Mouse (Mus musculus) monocyte, adult 2 months (primary cell): ENCODE measurements around the gene Fis1.
A peak's percentile ranks its signal among the peaks of the same experiment; 100 is the strongest.

Experiments used
- DNase-seq, 2 experiments: peaks; one replicate each; pipeline ENCODE4 v3.0.0; 2022; ENCODE audit warnings: low spot score in 2 of 2, low read depth in 1 of 2

Gene Fis1

GRCm38 (mm10) chr5:136966861-136967455 lies 13.9 kb downstream of the Fis1 start:
- no peak for DNase-seq

DNA sequence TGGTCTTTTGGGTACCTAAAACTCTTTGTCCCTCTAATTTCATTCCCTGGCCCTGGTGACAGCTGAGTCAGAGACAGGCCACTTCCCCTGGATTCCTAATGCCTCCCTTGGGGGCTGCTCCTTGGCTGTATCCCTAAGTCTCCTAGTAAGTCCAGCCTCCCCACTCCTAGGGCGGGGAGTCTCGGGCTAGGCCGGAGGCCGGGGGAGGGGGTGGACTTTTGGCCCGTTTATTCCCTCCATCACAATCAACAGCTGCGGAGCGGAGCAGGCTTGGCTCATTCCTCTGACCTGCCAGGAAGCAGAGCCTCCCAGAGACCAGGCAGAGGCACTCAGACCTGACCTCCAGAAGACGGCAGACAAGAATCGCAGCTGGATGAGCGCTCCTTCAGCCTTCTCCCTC lies 14.5 kb downstream of the Fis1 start:
- DNase-seq: no peak

GRCm38 (mm10) chr5:136970703-136971102 lies 17.6 kb downstream of the Fis1 start:
- DNase-seq: peak in 1 of 2 experiments; percentile 62

DNA sequence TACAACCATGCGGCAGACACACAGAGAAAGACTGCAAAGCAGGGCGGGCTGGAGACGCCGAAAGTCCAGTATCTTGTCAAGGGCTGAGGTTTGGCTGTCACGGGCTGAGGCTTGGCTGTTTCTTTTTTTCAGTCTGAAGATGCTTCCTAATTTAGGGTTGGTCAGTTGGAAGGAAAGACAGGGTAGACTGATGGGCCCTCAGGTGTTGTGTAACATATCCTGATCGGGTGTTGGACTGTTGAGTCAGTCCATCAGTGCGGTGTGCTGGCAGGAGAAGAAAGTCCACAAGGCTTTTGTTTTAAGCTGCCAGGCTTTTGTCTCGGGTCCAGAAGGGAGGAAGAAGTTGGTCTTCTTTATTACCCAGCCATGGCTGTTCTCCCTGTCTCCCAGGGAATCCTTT lies 20.6 kb downstream of the Fis1 start:
- no peak for DNase-seq

DNA sequence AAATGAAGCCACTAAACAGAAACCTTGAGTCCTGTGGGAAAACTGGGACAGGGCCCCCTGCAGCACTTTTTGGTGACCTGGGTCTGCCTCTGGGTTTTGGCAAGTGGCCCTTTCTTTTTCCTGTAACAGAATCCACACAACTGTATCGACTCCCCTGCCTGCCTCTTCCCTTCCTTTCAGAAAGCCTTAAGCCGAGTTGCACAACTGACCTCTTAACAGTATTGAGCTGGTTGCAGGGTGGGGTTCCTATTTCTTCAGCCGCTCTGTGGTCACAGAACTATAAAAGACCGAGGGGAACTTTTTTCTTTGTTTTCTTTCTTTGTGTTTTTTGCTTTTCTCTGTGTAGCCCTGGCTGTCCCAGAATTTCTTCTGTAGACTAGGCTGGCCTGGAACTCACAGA lies 24.7 kb downstream of the Fis1 start:
- DNase-seq: peak; percentile 37 to 39

DNA sequence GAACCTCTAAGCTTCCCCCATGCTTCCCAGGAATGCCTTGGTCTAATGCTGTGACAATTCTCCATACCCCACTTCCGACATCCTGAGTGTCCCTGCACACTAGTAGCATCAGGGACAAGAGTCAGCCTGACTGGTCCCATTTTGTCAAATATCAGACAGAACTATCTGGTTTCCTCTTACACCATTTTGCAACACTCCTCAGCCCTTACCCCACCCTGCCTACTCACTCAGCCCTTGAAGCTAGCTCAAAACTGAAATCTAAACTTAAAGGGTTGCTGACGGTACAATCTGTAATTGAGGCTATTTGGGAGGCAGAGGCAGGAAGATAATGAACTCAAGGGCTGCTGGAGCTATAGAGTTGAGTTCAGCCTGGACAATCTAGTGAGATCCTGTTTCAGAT lies 26.7 kb downstream of the Fis1 start:
- no peak for DNase-seq

GRCm38 (mm10) chr5:136980974-136981373 lies 27.9 kb downstream of the Fis1 start:
- DNase-seq: no peak

- no peak for DNase-seq
These were observed 29.4 kb downstream of the Fis1 start for GRCm38 (mm10) chr5:136982338-136982930.

GRCm38 (mm10) chr5:136984828-136985227 lies 31.8 kb downstream of the Fis1 start:
- DNase-seq: no peak

DNA sequence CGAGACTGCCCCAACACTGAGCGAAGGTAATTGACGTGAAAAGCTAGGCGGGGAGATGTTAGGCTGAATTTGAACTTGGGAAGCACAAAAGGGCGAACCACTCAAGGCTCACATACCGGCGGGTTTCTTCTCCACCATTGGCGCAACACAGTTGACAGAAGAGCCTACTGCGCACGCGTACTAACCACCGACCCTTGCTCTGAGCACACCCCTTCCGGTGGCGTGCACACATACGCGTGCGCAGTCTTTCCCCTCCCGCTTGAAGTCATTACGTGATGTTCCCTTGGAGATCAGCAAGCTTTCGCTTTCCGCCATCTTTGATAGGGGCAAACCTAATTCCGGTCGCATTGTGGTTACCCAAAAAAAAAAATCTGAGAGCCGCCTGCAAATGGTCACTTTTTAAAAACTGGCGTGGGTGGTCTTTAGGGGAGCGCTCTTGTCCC lies 33.6 kb downstream of the Fis1 start, which contains the start of gene Plod3:
Plod3 (plus strand) TSS at position 325 of the 443 bp plus-strand sequence.
- peak; percentile 86 to 89 for DNase-seq

DNA sequence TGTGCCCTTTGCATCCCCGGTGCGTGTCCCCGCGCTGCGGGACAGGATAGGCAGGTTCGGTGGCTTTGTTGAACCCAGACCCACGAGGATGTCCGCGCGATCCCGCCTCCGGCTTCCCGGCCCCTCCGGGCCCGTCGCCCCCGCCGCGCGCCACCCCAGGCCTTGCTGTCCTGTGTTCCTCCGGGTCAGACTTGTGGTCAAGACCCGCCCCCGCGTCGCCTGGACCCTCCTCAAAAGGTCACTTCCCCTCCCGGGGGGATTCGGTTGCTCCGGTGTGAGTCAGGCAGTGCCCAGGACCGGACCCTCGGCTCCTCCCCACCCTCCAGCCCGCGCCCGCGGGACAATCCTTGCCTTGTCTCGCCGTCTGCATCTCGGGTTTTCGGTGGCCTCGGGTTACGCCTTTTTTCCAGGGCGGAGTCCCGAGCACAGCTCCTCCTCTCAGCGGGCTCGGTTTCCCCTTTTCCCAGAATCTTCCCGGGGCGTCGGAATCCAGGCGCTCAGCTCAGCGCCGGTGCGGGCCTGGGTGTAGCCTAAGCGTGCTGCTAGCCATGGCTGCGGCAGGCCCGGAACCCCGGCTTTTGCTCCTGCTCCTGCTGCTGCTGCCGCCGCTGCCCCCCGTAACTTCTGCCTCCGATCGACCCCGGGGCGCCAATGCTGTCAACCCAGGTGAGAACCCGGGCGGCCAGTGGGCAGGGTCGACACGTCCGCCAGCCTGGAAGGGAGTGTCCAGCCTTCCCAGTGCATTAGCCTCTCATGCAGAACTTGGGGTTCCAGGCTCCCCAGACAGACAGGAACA lies 34.3 kb downstream of the Fis1 start:
- DNase-seq: peak in 1 of 2 experiments; percentile 38

DNA sequence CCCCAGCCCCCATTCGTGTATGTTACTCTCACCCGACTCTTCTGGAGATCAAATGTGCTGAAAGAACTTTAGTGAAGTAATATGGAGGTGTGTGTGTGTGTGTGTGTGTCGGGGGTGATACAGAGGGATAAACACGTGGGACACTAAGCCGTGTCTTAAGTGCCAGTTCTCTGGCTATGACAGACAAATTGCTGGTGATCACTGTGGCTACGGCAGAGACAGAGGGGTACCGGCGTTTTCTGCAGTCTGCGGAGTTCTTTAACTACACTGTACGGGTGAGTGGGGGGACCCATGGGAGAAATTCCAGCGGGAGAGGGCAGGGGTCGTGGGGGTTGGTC lies 34.8 kb downstream of the Fis1 start, which contains the start of gene Znhit1:
Znhit1 (minus strand) TSS at position 88 of the 338 bp plus-strand sequence.
- no peak for DNase-seq

- peak in 1 of 2 experiments; percentile 42 for DNase-seq
These were observed 35.3 kb downstream of the Fis1 start for GRCm38 (mm10) chr5:136988420-136988819.

GRCm38 (mm10) chr5:136989801-136990200 lies 36.7 kb downstream of the Fis1 start:
- no peak for DNase-seq

DNA sequence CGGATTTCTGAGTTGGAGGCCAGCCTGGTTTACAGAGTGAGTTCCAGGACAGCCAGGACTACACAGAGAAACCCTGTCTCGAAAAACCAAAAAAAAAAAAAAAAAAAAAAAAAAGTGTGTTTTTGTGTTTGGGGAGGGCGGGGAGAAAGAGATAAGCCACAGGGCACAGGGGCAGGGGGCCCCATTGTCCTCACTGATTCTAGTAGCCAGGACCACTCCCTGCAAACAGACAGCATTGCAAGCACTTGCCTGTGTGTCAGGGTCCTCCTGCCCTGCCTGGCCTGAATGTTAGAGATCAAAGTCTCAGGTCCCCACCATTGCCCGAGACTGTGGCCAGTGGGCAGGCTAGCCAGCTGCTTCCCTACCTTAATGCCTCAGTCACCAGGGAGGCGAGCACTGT lies 46.4 kb downstream of the Fis1 start:
- no peak for DNase-seq

DNA sequence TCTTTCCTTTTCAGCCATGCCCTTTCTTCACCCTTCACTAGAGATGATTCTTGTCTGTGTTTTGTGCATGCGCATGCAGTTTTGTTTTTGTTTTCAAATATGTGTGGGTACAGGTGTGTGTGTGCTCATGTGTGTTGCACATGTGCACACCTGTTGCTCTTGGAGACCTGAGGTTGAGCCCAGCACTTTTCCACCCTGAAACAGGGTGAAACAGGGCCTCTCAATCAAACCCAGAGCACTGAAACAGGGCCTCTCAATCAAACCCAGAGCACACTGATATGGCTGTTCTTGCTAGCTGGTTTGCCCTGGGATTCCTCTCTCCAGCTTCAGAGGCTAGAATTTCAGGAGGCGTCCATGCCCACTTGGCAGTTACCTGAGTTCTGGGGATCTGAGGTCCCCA lies 47.5 kb downstream of the Fis1 start:
- DNase-seq: no peak

- DNase-seq: no peak
These were observed 54.2 kb downstream of the Fis1 start for GRCm38 (mm10) chr5:137007276-137007675.

DNA sequence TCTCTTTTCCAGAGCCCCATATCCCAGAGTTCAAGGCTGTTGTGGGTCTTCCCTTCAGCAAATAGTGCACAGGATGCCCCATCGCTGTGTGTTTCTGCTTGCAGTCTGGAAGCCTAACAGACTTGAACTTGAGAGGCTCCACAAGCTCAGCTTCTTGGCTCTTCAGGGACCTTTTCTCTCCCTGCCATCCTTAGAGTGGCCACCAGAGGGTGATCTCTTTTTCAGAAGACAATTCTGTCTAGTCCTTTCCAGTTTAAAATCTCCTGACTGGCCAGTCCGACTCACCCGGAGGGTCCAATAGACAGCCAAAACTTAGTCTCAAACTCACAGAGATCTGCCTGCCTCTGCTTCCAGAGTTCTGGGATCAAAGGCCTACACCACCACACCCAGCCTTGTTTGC lies 56.9 kb downstream of the Fis1 start:
- DNase-seq: no peak

GRCm38 (mm10) chr5:137012401-137012950 lies 59.4 kb downstream of the Fis1 start:
- no peak for DNase-seq
